Mouse (Mus musculus) cerebellum, postnatal 14 days (tissue): ENCODE measurements around the gene Rere.
"Not testable (repeated sequence)": the region's sequence is repeated elsewhere in the genome, so short reads cannot be mapped to it uniquely, and the experiment has no call there.

Experiments
- DNase-seq, 2 experiments: peaks; one replicate each; pipeline ENCODE4 v3.0.0; 2021; ENCODE audit warnings: mixed read lengths in 2 of 2

Rere gene

GRCm38 (mm10) chr4:150255181-150255580 is 26.3 kb upstream of the Rere start:
- DNase-seq = no peak

DNA sequence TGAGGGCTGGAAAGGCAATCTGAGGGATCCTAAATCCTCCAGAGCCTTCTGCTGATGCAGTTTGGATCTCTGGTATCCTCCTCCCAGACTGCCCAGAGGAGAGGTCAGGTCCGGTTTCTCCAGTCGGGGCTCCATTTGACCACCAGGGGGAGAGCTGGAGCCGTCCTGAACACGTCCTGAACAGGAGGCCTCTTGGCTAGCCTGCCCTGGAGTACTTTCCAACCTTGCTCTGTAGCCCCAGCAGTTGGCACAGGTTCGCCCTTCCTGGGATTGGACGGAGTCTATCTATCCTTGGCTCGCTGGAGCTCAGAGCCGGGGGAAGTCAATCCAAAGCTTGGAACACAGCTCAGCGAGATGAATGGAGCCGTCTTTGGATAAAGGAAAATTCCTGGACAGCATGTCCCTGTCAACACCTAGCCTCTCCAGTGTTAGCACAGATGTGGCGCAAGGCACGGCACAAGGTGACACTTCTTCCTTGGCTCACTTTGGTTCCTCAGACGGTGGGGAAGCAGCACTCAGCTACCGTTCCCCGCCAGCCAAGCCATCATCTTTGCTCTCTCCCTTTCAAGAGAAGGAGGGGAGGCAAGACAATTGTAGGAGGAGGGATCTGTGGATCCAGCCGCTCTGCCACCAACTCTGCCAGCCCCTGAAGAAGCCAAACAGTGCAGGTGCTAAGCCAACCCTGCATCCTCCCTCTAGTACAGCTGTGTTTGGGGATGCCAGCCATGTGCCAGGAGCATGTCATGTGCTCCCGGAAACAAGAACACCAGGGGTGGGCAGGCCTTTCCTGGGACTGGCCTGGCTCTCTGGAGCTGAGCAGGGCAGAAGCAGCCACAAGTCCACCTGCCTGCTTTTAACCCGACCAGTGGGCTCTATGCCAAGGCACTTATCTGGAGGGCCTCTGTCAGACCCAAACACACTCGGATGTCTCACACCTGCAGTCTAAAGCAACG is 23.9 kb upstream of the Rere start:
- peak; percentile 98 to 99 for DNase-seq

DNA sequence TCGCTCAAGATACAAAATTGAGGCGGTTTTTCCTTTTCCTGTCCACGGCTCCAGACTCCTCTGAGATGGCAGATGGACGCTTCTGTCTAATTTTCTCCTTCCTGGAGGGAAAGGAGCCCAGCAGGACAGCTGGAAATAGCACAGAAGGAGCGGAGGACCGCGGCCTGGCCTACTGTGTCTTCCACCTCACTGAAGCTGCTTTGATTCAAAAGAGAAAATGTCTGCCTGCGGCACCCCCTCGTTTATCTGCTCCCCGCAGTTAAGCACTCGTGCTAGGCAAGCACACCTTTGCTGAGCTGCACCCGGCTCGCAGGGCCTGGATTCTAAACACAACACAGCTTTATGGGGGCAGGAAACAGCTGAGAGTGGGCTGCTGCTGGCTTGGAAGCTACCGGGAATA is 23.1 kb upstream of the Rere start:
- DNase-seq = peak; percentile 80 to 82

DNA sequence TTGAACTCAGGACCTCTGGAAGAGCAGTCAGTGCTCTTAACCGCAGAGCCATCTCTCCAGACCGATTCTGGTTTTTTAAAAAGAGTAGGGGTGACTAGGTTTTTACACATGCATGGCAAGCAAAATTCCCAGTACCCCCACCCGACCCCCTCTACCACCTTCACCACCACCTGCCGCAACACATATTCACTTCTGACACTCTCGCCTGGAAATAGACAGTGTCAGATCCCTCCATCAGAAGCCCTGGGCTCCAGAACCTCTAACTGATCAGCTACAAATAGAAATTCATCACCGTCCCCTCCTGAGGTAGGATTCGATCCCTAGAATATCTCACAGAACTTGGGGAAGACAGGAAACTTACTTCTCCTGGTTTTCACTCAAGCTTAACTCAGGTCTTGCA is 21.9 kb upstream of the Rere start:
- DNase-seq = no peak

GRCm38 (mm10) chr4:150260111-150260510 is 21.3 kb upstream of the Rere start:
- no peak for DNase-seq

- no peak for DNase-seq
These were observed 20.7 kb upstream of the Rere start for GRCm38 (mm10) chr4:150260745-150261144.

GRCm38 (mm10) chr4:150262301-150262700 is 19.1 kb upstream of the Rere start:
- DNase-seq = no peak

- DNase-seq = peak in 1 of 2 experiments; percentile 52
These were observed 16.5 kb upstream of the Rere start for GRCm38 (mm10) chr4:150264903-150265302.

DNA sequence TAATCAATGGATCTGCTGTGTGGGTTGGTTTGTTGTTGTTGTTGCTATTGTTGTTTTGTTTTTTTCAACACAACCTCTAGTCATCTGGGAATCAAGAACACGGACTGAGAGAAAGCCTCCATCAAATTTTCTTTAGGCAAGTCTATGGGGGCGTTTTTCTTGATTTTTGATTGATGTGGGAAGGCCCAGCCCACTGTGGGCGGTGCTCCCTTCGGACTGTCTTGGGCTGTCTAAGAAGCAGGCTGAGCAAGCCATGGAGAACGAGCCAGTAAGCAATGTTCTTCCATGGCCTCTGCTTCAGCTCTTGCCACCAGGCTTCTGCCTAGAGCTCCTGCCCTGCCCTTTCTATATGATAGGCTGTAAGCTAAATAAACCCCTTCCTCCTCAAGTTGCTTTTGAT is 16.0 kb upstream of the Rere start:
- DNase-seq = no peak

GRCm38 (mm10) chr4:150266655-150267223 is 14.7 kb upstream of the Rere start:
- no peak for DNase-seq

- no peak for DNase-seq
These were observed 12.5 kb upstream of the Rere start for GRCm38 (mm10) chr4:150268674-150269653.

- DNase-seq = no peak
These were observed 11.8 kb upstream of the Rere start for GRCm38 (mm10) chr4:150269679-150270078.

DNA sequence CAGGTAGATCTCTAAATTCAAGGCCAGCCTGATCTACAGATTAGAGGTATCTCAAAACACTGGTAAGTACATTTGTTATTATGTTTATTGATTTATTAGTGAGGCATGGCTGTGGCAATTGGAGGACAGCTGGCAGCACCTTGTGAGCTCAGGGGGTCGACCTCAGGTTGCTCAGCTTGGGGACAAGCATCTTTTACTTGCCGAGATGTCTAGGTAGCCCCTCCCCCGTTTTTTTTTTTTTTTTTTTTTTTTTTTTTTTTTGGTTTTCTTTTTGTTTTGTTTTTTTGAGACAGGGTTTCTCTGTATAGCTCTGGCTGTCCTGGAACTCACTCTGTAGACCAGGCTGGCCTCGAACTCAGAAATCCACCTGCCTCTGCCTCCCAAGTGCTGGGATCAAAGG is 10.7 kb upstream of the Rere start:
- not testable (repeated sequence) for DNase-seq

- peak; percentile 43 to 52 for DNase-seq
These were observed 8.7 kb upstream of the Rere start for GRCm38 (mm10) chr4:150272725-150273124.

- DNase-seq = no peak
These were observed 5.9 kb upstream of the Rere start for GRCm38 (mm10) chr4:150275531-150275930.

- not testable (repeated sequence) for DNase-seq
These were observed 2.1 kb upstream of the Rere start for GRCm38 (mm10) chr4:150279336-150279735.

GRCm38 (mm10) chr4:150280002-150280401 is 1.4 kb upstream of the Rere start:
- no peak for DNase-seq

GRCm38 (mm10) chr4:150280459-150280858 is 987 bp upstream of the Rere start:
- peak; percentile 34 to 54 for DNase-seq

DNA sequence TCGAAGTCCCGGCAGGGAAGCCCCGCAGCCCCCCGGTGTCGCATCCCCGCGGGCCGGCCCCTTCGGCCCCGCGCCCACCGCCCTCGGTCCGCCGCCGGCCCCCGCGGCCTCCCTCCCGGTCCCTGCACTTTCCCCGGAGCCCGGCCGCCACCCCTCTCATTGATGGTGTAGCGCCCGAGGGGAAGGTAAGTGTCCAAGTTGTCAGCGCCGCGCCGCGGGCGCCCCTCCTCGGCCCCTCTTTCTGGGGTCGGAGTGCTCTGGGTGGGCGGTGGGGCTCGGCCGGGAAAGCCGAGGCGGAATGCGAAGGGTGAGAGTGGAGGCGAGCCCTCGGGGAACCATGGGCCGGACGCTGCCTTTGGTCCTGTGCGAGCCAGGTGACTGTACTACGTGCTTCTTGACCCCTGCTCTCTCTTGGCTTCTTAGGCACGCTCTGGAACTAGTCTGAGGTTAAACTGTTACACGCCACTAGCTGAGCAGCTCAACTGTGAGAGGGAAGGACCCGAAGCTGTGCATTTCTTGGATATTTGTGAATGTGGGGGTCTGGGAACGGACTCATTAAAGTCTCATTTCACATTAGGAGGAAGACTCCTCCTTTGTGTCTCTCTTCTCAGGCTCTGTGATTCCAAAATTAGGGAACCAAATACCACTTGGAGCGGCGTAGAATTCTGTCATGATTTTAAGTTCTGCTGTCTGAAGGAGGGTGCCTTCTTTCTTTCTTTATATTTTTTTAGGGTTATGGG is 615 bp downstream of the Rere start:
- peak; percentile 67 to 68 for DNase-seq

DNA sequence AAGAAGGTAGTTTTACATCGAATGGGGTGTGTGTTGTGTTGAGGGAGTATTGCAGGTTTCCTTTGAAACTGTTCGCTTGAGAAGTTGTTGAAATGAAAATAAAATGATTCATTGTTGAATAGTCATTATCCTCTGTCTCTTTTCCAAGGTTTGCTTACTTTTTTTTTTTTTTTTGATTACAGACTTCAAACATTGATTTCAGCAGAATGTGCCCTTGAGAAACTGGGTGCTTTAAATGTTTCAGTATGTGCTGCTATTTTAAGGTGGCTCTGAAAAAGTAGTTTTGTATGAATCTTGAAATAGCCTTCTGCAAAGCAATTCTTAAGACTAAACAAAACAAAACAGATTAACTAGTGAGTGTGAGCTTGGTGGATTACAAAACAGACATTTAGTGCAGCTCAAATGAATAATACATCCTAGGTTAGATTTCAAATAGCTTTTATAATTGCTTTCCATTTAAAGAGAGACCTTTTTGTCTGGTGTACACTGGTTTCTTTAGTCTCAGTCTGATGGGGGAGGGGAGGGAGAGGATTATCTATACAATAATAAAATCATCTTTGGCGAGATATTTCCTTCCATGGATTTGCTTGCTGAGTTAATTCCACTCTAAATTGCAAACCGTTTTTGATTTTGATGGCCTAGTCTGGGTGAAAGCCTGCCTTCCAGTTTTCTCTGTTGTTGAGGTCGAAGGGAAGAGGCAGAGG is 1.3 kb downstream of the Rere start:
- DNase-seq = no peak

GRCm38 (mm10) chr4:150283335-150283638 is 1.8 kb downstream of the Rere start:
- DNase-seq = peak; percentile 56 to 57

- DNase-seq = peak; percentile 64 to 71
These were observed 2.5 kb downstream of the Rere start for GRCm38 (mm10) chr4:150283993-150284392.
